Mouse (Mus musculus) 3T3-L1 (cell line): Measurements from ENCODE around the gene Nxpe3.

Experiments used
- DNase-seq: peaks from one replicate; pipeline ENCODE4 v3.0.0-alpha.2; 2015; ENCODE audit warnings: low read depth, low spot score

Gene Nxpe3

GRCm38 (mm10) chr16:55811792-55812191, 83.3 kb downstream of the Nxpe3 start:
- no peak for DNase-seq

- DNase-seq, result peak; percentile 48
Observed at GRCm38 (mm10) chr16:55809779-55810514, 85.1 kb downstream of the Nxpe3 start.

- DNase-seq, result peak; percentile 35
Observed at GRCm38 (mm10) chr16:55809345-55809744, 85.7 kb downstream of the Nxpe3 start.

- no peak for DNase-seq
Observed at GRCm38 (mm10) chr16:55807505-55807932, 87.6 kb downstream of the Nxpe3 start.

GRCm38 (mm10) chr16:55804799-55805198, 90.3 kb downstream of the Nxpe3 start:
- no peak for DNase-seq

GRCm38 (mm10) chr16:55801629-55802028, 93.5 kb downstream of the Nxpe3 start:
- no peak for DNase-seq

- peak; percentile 49 for DNase-seq
Observed at GRCm38 (mm10) chr16:55798845-55799244, 96.2 kb downstream of the Nxpe3 start.

GRCm38 (mm10) chr16:55790326-55790725, 104.8 kb downstream of the Nxpe3 start:
- no peak for DNase-seq
